Mouse (Mus musculus): Measurements from ENCODE around the gene Olfr1256. TPM values are rescaled to one million over a fixed set of nuclear protein-coding genes. Genes with fewer than 3 reads are reported as not detected.

Olfr1256 gene
- not detected in 2 replicates for polyA plus RNA-seq (2014; fragmentation: Nextera tagmentation; extraction: Ambion mirVana)

- DNase-seq (ENCODE audit: low spot score) = no peak
- WGBS = 61% methylated on average over 2 of the region's 2 CpGs
- Histone ChIP-seq H3K9me3 (ENCODE audit: control insufficient read depth, low read length) (no peaks in the 10 kb centered on the region), H3K36me3 (ENCODE audit: control insufficient read depth, insufficient read depth, low read length) (no peaks in the 10 kb centered on the region), H3K4me1 (ENCODE audit: control insufficient read depth, insufficient read depth, low read length) (no peaks in the 10 kb centered on the region), H3K9ac (ENCODE audit: low read length) (no peak within 1 kb of the TSS), H3K4me3 (ENCODE audit: low read depth, low read length) (no peak within 1 kb of the TSS), H3K27ac (replicated peaks; ENCODE audit: low read depth, low read length) (no peak within 1 kb of the TSS), H3K27me3 (ENCODE audit: control insufficient read depth, insufficient read depth, low read length) (no peaks in the 10 kb centered on the region), H3K4me2 (ENCODE audit: low read depth, severe bottlenecking) (no peak within 1 kb of the TSS)
- ATAC-seq (ENCODE audit: insufficient number of reproducible peaks, low FRiP score, low TSS enrichment, low read depth) = no peak
Measured at GRCm38 (mm10) chr2:89841455-89841854, at the start of gene Olfr1256. Gene Olfr1256, minus strand, starts transcription at chr2:89841555.

GRCm38 (mm10) chr2:89878137-89878536 lies 36.8 kb upstream of the Olfr1256 start, which contains the start of gene Olfr1257:
Gene Olfr1257, plus strand, starts transcription at chr2:89878437.
- ATAC-seq (ENCODE audit: insufficient number of reproducible peaks, low FRiP score, low TSS enrichment, low read depth) = no peak
- H3K4me1 ChIP-seq (ENCODE audit: control insufficient read depth, insufficient read depth, low read length) = no peaks in the 10 kb centered on the region
- H3K9me3 ChIP-seq (ENCODE audit: control insufficient read depth, low read length) = no peaks in the 10 kb centered on the region
- no peak within 1 kb of the TSS for H3K4me2 ChIP-seq (ENCODE audit: low read depth, severe bottlenecking)
- no peak for DNase-seq (ENCODE audit: low spot score)
- no peaks in the 10 kb centered on the region for H3K27me3 ChIP-seq (ENCODE audit: control insufficient read depth, insufficient read depth, low read length)
- no peak within 1 kb of the TSS for H3K4me3 ChIP-seq (ENCODE audit: low read depth, low read length)
- no peak within 1 kb of the TSS for H3K9ac ChIP-seq (ENCODE audit: low read length)
- H3K27ac ChIP-seq (replicated peaks; ENCODE audit: low read depth, low read length) = no peak within 1 kb of the TSS
- 96% methylated on average over 1 of the region's 1 CpGs for WGBS
- no peaks in the 10 kb centered on the region for H3K36me3 ChIP-seq (ENCODE audit: control insufficient read depth, insufficient read depth, low read length)

GRCm38 (mm10) chr2:89849230-89849629 lies 7.9 kb upstream of the Olfr1256 start:
- Histone ChIP-seq H3K4me1 (ENCODE audit: control insufficient read depth, insufficient read depth, low read length) (no peaks in the 10 kb centered on the region), H3K4me3 (ENCODE audit: low read depth, low read length) (no peak overlapping the region), H3K27me3 (ENCODE audit: control insufficient read depth, insufficient read depth, low read length) (no peaks in the 10 kb centered on the region), H3K27ac (replicated peaks; ENCODE audit: low read depth, low read length) (no peak overlapping the region), H3K9me3 (ENCODE audit: control insufficient read depth, low read length) (no peaks in the 10 kb centered on the region), H3K4me2 (ENCODE audit: low read depth, severe bottlenecking) (no peak overlapping the region), H3K36me3 (ENCODE audit: control insufficient read depth, insufficient read depth, low read length) (no peaks in the 10 kb centered on the region), H3K9ac (ENCODE audit: low read length) (no peak overlapping the region)
- 88% methylated on average over 1 of the region's 1 CpGs for WGBS
- ATAC-seq (ENCODE audit: insufficient number of reproducible peaks, low FRiP score, low TSS enrichment, low read depth) (no peak), DNase-seq (ENCODE audit: low spot score) (no peak)

- DNase-seq (ENCODE audit: low spot score) (no peak), ATAC-seq (ENCODE audit: insufficient number of reproducible peaks, low FRiP score, low TSS enrichment, low read depth) (no peak)
- WGBS = 84% methylated on average over 5 of the region's 5 CpGs
- Histone ChIP-seq H3K4me1 (ENCODE audit: control insufficient read depth, insufficient read depth, low read length) (no peaks in the 10 kb centered on the region), H3K36me3 (ENCODE audit: control insufficient read depth, insufficient read depth, low read length) (no peaks in the 10 kb centered on the region), H3K27ac (replicated peaks; ENCODE audit: low read depth, low read length) (no peak within 1 kb of the TSS), H3K4me3 (ENCODE audit: low read depth, low read length) (no peak within 1 kb of the TSS), H3K27me3 (ENCODE audit: control insufficient read depth, insufficient read depth, low read length) (no peaks in the 10 kb centered on the region), H3K9ac (ENCODE audit: low read length) (no peak within 1 kb of the TSS), H3K4me2 (ENCODE audit: low read depth, severe bottlenecking) (no peak within 1 kb of the TSS), H3K9me3 (ENCODE audit: control insufficient read depth, low read length) (no peaks in the 10 kb centered on the region)
Measured at GRCm38 (mm10) chr2:89848105-89848504, 6.8 kb upstream of the Olfr1256 start, which contains the start of gene Olfr48. Gene Olfr48, minus strand, starts transcription at chr2:89848205.

GRCm38 (mm10) chr2:89820216-89820615 lies 21.1 kb downstream of the Olfr1256 start:
- no peak for ATAC-seq (ENCODE audit: insufficient number of reproducible peaks, low FRiP score, low TSS enrichment, low read depth)
- 81% methylated on average over 1 of the region's 1 CpGs for WGBS
- no peak for DNase-seq (ENCODE audit: low spot score)
- Histone ChIP-seq H3K27me3 (ENCODE audit: control insufficient read depth, insufficient read depth, low read length) (no peaks in the 10 kb centered on the region), H3K4me2 (ENCODE audit: low read depth, severe bottlenecking) (no peak overlapping the region), H3K27ac (replicated peaks; ENCODE audit: low read depth, low read length) (no peak overlapping the region), H3K36me3 (ENCODE audit: control insufficient read depth, insufficient read depth, low read length) (no peaks in the 10 kb centered on the region), H3K9me3 (ENCODE audit: control insufficient read depth, low read length) (no peaks in the 10 kb centered on the region), H3K9ac (ENCODE audit: low read length) (no peak overlapping the region), H3K4me3 (ENCODE audit: low read depth, low read length) (no peak overlapping the region), H3K4me1 (ENCODE audit: control insufficient read depth, insufficient read depth, low read length) (no peaks in the 10 kb centered on the region)

- WGBS = 88% methylated on average over 3 of the region's 3 CpGs
- Histone ChIP-seq H3K9ac (ENCODE audit: low read length) (no peak within 1 kb of the TSS), H3K27ac (replicated peaks; ENCODE audit: low read depth, low read length) (no peak within 1 kb of the TSS), H3K4me2 (ENCODE audit: low read depth, severe bottlenecking) (no peak within 1 kb of the TSS), H3K4me3 (ENCODE audit: low read depth, low read length) (no peak within 1 kb of the TSS), H3K27me3 (ENCODE audit: control insufficient read depth, insufficient read depth, low read length) (no peaks in the 10 kb centered on the region), H3K4me1 (ENCODE audit: control insufficient read depth, insufficient read depth, low read length) (no peaks in the 10 kb centered on the region), H3K9me3 (ENCODE audit: control insufficient read depth, low read length) (no peaks in the 10 kb centered on the region), H3K36me3 (ENCODE audit: control insufficient read depth, insufficient read depth, low read length) (no peaks in the 10 kb centered on the region)
- DNase-seq (ENCODE audit: low spot score) (no peak), ATAC-seq (ENCODE audit: insufficient number of reproducible peaks, low FRiP score, low TSS enrichment, low read depth) (no peak)
Measured at GRCm38 (mm10) chr2:89811751-89812150, 29.6 kb downstream of the Olfr1256 start, which contains the start of gene Olfr1255. Gene Olfr1255, plus strand, starts transcription at chr2:89812051.

GRCm38 (mm10) chr2:89810751-89811150 lies 30.6 kb downstream of the Olfr1256 start:
- Histone ChIP-seq H3K27me3 (ENCODE audit: control insufficient read depth, insufficient read depth, low read length) (no peaks in the 10 kb centered on the region), H3K4me2 (ENCODE audit: low read depth, severe bottlenecking) (no peak overlapping the region), H3K36me3 (ENCODE audit: control insufficient read depth, insufficient read depth, low read length) (no peaks in the 10 kb centered on the region), H3K4me3 (ENCODE audit: low read depth, low read length) (no peak overlapping the region), H3K9ac (ENCODE audit: low read length) (no peak overlapping the region), H3K4me1 (ENCODE audit: control insufficient read depth, insufficient read depth, low read length) (no peaks in the 10 kb centered on the region), H3K9me3 (ENCODE audit: control insufficient read depth, low read length) (no peaks in the 10 kb centered on the region), H3K27ac (replicated peaks; ENCODE audit: low read depth, low read length) (no peak overlapping the region)
- 0 out of 2 replicates have a peak, but pooled peaks have one; percentile 57 for ATAC-seq (ENCODE audit: insufficient number of reproducible peaks, low FRiP score, low TSS enrichment, low read depth)
- 86% methylated on average over 2 of the region's 2 CpGs for WGBS
- no peak for DNase-seq (ENCODE audit: low spot score)

- no peak overlapping the region for H3K4me3 ChIP-seq (ENCODE audit: low read depth, low read length)
- H3K9ac ChIP-seq (ENCODE audit: low read length) = no peak overlapping the region
- H3K9me3 ChIP-seq (ENCODE audit: control insufficient read depth, low read length) = no peaks in the 10 kb centered on the region
- H3K27ac ChIP-seq (replicated peaks; ENCODE audit: low read depth, low read length) = no peak overlapping the region
- ATAC-seq (ENCODE audit: insufficient number of reproducible peaks, low FRiP score, low TSS enrichment, low read depth) = no peak
- WGBS = 90% methylated on average over 3 of the region's 3 CpGs
- no peaks in the 10 kb centered on the region for H3K27me3 ChIP-seq (ENCODE audit: control insufficient read depth, insufficient read depth, low read length)
- no peak overlapping the region for H3K4me2 ChIP-seq (ENCODE audit: low read depth, severe bottlenecking)
- DNase-seq (ENCODE audit: low spot score) = no peak
- H3K36me3 ChIP-seq (ENCODE audit: control insufficient read depth, insufficient read depth, low read length) = no peaks in the 10 kb centered on the region
- H3K4me1 ChIP-seq (ENCODE audit: control insufficient read depth, insufficient read depth, low read length) = no peaks in the 10 kb centered on the region
Measured at GRCm38 (mm10) chr2:89799583-89799982, 41.8 kb downstream of the Olfr1256 start.

- Histone ChIP-seq H3K4me2 (ENCODE audit: low read depth, severe bottlenecking) (no peak within 1 kb of the TSS), H3K27ac (replicated peaks; ENCODE audit: low read depth, low read length) (no peak within 1 kb of the TSS), H3K9me3 (ENCODE audit: control insufficient read depth, low read length) (no peaks in the 10 kb centered on the region), H3K36me3 (ENCODE audit: control insufficient read depth, insufficient read depth, low read length) (no peaks in the 10 kb centered on the region), H3K4me3 (ENCODE audit: low read depth, low read length) (no peak within 1 kb of the TSS), H3K4me1 (ENCODE audit: control insufficient read depth, insufficient read depth, low read length) (no peaks in the 10 kb centered on the region), H3K9ac (ENCODE audit: low read length) (no peak within 1 kb of the TSS), H3K27me3 (ENCODE audit: control insufficient read depth, insufficient read depth, low read length) (no peaks in the 10 kb centered on the region)
- DNase-seq (ENCODE audit: low spot score) (no peak), ATAC-seq (ENCODE audit: insufficient number of reproducible peaks, low FRiP score, low TSS enrichment, low read depth) (no peak)
Measured at GRCm38 (mm10) chr2:89793519-89793918, 47.8 kb downstream of the Olfr1256 start, which contains the start of gene Olfr1254. Gene Olfr1254, minus strand, starts transcription at chr2:89793619.

All from limb, embryonic 11.5 days (tissue).